Mouse (Mus musculus): ENCODE results near the gene Ncor2.

DNA sequence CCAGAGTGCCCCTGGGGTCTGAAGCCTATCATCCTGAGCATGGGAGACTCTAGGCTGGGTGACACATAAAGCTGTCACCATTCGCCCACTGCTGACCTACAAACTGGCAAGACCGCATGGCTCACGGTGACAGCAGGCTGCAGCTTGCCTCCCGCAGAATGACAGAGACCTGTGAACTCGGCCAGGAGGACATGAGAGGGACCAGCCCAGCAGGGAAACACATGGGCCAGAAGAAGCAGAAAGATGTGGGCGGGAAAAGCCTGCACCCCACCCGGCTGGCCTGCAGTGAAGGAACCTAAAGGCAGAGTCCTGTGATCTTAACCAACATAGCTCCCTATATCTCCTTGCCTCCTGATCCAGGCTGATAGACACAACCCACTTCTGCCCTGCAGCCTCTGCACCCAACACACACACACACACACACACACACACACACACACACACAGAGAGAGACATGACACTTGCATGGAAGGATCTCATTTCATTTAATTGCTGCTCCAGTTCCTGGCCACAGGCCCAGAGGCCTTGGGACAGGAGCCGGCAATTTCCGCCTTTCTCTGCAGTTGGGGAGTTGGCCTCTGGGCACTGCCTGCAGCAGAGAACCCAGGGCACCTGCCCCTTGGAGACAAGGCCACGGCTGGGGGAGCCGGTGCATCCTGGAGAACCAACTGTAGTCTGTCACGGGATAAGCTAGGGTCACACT is 14.4 kb downstream of the Ncor2 start:
- TF ChIP-seq CTCF (IDR thresholded peaks at IDR 0.05; ENCODE audit: low read depth, low read length) (no peak), POLR2A (IDR thresholded peaks at IDR 0.05; ENCODE audit: extremely low read depth, insufficient read depth, low read length) (no peak)
